Mouse (Mus musculus) layer of hippocampus, postnatal 25 days (tissue): ENCODE data around the gene Naa11. TPM values are rescaled to one million over a fixed set of nuclear protein-coding genes. Genes with fewer than 3 reads are reported as not detected.

Experiments
- DNase-seq, 2 experiments: peaks; one replicate each; pipeline ENCODE4 v3.0.0; 2022; ENCODE audit warnings: mixed read lengths in 2 of 2, low spot score in 1 of 2; ENCODE audit errors: extremely low spot score in 1 of 2
- total RNA-seq, 2 experiments: library from RNA; stranded (reverse); gene quantifications; 2 replicates each; pipeline ENCODE4 v1.2.3; 2021

Gene Naa11
- total RNA-seq, result not detected

- no peak for DNase-seq
Observed at GRCm38 (mm10) chr5:97392160-97392559, at the start of gene Naa11. Gene Naa11 (minus strand): TSS chr5:97392379.

DNA sequence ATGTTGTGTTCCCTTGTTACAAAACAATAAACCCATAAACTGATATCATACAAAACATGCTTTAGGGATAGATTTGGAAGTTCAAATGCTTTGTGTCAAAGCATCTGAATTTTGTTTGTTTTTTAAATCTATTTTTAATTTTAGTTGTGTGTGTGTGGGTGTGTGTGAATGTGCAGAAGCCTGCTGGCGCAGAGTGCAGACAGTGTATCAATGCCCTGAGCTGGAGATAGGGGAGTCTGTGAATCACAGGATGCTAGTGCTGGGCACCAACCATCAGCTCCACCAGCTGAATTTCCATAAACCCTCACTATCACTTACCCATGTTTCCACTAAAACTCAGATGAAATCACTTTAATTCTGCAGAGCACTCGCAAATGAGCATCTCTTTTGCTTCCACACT, 40.3 kb upstream of the Naa11 start:
- DNase-seq, result no peak

DNA sequence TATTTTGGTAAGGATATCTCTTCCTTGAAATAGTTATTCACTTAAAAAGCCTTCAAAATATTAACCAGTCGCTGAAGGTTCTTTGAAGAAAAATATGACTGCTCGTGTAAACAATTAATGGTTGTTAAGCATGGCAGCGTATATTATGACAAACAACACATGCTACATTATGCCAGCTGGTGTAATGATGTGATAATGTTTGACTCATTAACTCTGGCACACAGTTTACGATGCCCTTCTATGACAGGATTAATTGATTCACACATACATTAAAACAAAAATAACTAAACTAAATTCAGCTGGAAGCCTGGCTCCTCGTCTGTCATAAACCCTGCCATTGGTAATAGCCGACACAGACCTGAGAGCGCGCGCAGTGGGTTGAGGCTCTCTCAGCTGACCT, 37.8 kb upstream of the Naa11 start:
- no peak for DNase-seq

DNA sequence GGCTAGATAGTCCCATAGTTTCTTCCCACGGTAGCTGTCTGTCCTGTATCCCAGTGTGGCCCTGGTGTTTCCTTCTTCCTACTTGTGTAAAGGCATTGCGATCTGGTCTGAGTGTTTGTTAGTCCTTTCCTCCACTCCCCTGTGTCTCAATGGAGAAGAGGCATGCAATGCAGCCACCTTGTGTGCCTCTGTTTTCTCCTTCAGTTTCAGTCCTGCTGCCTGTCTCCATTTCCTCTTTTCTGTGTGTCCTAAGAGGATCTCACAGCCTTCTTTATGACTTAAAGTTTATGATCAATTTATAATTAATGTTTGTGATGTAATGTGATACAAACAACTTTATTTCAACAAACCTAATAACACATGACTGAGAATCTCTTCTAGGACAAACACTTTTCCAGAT, 29.5 kb upstream of the Naa11 start:
- no peak for DNase-seq

- DNase-seq, result no peak
Observed at GRCm38 (mm10) chr5:97417185-97417584, 25.0 kb upstream of the Naa11 start.

- DNase-seq, result no peak
Observed at GRCm38 (mm10) chr5:97415837-97416236, 23.7 kb upstream of the Naa11 start.

GRCm38 (mm10) chr5:97413716-97414115, 21.5 kb upstream of the Naa11 start:
- DNase-seq, result no peak

GRCm38 (mm10) chr5:97410190-97410589, 18.0 kb upstream of the Naa11 start:
- no peak for DNase-seq

DNA sequence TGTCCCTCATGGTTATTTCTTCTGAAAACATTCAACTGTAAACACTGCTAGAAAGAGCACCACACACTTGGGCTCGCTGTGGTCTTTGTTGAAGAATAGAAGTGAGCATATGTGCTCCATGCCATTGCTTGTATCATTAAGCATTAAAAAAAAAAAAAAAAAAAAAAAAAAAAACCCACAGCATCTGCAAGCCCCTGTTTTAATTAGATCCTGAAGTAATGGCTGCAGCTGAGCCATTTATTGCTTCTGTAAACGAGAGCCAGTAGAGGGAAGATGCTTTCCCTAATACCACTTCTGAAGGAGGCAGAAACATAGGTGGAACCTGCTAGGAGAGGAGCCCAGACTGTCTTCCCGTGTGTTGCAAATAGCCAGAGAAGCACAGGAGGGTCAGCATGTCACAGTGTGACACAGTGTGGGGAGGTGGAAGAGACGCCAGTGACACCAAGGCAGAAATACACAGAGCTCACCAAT, 17.1 kb upstream of the Naa11 start:
- no peak for DNase-seq

DNA sequence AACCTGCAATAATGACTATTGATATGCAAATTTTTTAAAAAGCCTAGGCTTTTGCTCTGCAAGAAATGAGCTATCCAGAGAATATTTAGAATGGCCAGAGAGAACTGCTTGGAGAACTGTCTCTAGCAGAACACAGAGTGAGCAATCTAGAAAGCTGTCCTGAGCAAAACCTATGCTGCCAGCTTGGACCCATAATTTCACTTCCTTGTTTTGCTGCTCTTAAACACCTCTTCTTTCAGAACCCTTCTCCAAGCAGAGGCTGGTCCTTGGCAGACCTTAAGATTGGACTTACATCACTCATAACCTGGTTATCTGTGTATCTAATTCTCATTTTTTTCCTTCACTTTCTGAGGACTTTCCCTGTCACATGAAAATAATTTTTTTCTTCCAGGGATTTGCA, 8.9 kb upstream of the Naa11 start:
- no peak for DNase-seq

GRCm38 (mm10) chr5:97397585-97397984, 5.4 kb upstream of the Naa11 start:
- DNase-seq, result no peak

DNA sequence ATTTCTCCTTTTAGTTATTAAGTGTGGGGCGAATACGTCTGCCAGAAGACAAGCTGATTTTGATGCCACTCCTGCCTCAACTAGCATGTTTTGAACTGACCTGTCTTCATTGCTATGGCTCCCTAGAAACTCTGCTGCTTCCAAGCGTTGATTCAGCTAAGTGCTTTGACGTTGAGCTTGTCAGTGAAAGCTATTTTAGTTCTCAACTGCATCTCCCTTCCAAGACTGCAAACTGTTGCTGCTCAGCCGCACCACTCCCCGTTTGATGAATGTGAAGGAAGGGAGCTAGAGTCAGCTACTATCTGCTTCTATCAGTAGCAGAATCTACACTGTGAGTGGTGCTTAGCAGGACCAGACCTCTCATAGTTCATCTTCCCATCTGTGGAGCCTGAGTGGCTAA, 4.6 kb downstream of the Naa11 start:
- DNase-seq, result no peak

DNA sequence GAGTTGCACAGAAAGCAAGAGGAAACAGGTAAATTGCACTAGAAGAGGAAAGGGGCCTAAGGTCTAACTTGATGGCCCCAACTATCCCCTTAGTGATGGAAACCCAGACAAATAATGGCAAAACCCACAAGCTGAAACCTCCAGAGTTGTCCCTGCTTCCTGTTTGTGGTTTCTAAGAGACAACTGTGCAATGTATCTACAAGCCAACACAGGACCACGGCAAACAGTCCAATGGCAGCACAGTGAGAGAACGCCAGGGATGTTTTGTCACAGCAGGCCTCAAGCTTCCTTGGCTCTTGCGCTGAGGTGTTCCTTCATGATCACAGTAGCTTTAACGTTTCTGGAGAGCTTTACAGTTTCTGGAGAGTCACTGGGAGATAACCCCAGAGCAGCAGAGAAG, 7.8 kb downstream of the Naa11 start:
- DNase-seq, result no peak

DNA sequence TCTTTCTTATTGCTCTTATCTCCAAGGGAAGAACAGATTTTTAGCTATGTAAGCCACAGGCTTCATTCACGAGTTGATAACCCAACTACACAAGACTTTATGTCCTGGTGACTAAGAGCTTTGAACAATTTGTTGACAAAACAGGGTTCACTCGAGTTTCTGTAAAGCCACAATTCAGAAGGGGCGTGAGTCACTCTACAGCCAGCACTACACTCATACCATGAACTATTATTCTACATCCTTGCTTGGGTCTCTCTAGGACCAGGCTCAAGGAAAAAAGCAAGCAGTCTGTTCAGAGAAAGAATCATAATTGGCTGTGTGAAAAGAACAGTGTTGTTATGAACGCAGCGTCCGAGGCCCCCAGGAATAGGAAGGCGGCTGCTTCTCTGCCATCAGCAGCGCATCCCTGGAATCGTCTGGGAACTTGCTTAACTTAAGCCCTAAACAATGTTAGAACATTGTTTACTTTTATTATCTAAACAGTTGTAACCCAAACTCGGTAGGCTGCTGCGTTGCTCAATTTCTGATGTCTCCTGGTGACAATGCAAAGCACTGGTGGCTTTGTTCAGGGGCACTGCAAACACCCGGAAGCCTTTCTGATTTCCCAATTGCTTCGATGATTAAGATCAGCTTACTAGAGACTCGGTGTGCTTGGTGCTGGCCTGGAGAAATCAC, 9.5 kb downstream of the Naa11 start:
- DNase-seq, result no peak

DNA sequence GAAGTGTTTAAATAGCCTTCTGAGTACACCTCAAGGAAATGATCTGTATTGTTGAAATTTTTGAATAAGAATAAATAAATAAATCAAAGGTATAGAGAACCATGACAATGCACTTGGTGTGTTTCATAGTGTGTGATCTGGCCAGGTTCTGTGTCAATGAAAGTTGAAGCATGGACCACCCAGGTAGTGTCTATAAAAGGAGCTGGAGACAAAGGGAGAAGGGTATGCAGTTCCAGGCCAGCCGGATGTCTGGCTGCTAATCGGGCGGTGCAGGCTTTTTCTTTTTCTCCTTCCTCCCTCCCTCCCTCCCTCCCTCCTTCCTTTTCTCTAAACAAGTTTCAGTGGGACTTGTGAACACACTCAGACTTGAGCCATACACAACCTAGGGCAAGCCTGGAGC, 12.2 kb downstream of the Naa11 start:
- DNase-seq, result no peak

GRCm38 (mm10) chr5:97364781-97365180, 27.4 kb downstream of the Naa11 start:
- DNase-seq, result no peak

GRCm38 (mm10) chr5:97364252-97364651, 27.9 kb downstream of the Naa11 start:
- DNase-seq, result no peak

- DNase-seq, result no peak
Observed at GRCm38 (mm10) chr5:97362539-97362938, 29.6 kb downstream of the Naa11 start.

- DNase-seq, result no peak
Observed at GRCm38 (mm10) chr5:97359104-97359503, 33.1 kb downstream of the Naa11 start.

DNA sequence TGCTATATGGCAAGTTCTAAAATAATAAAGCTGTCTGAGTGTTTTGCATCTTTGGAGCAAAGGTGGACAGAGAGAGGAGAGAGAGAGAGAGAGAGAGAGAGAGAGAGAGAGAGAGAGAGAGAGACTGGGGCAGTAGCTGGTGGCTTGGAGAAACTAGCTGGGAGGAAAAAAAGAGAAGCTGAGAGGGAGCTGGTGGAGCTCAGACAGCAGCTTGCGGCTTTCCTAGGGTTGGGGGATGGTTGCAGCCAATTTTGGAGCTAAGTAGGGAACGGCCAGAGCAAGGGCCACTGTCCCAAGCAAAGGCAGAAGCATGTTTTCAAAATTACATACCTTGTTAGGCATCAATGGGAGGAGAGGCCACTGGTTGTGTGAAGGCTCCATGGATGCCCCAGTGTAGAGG, 36.0 kb downstream of the Naa11 start:
- no peak for DNase-seq

- no peak for DNase-seq
Observed at GRCm38 (mm10) chr5:97355152-97355551, 37.0 kb downstream of the Naa11 start.

DNA sequence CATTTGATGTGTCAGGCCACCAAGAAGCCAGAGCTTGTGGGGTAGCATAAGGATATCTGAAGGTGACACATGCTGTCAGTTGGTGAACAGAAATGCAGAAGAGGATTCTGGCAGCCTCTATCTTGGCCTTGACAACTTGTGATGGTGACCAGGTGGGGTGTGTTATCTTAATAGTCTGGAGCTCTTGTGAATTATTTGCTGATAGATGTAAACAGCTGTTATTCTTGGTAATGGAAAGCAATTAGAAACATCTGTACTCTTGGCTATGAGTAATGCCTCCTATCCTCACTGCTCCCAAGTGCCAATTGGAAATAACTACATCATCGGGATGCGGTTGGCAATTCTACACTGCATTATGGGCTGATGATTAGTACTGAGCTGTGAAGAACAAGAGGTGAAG, 43.4 kb downstream of the Naa11 start:
- no peak for DNase-seq

- no peak for DNase-seq
Observed at GRCm38 (mm10) chr5:97348310-97348709, 43.9 kb downstream of the Naa11 start.
